Mouse (Mus musculus) forebrain, embryonic 14.5 days (tissue): ENCODE results near the gene Cnbp. TPM values are rescaled to one million over a fixed set of nuclear protein-coding genes. Genes with fewer than 3 reads are reported as not detected.

ENCODE experiments used
- ATAC-seq: fragments of 200-750 bp; cut with Nextera tagmentation; 2 replicates; pipeline ENCODE4 v1.8.0; 2017; ENCODE audit warnings: mild to moderate bottlenecking, moderate library complexity
- DNase-seq: peaks from one replicate; pipeline ENCODE4 v3.0.0-alpha.2; 2015; ENCODE audit warnings: low spot score
- H3K27ac ChIP-seq: fragments of 300-500 bp; sonication (generic); 2 replicates; pipeline ENCODE4 v1.5.1; 2014; ENCODE audit warnings: low read depth, mild to moderate bottlenecking, control low read depth, low read length, moderate library complexity
- H3K27me3 ChIP-seq: fragments of 300-500 bp; sonication (generic); replicated peaks from 2 replicates; pipeline ENCODE4 v1.6.1; 2014; ENCODE audit warnings: low read length, control low read depth, mixed read lengths; ENCODE audit not compliant: control insufficient read depth, insufficient read depth
- H3K36me3 ChIP-seq: fragments of 300-500 bp; sonication (generic); 2 replicates; pipeline ENCODE4 v1.6.1; 2014; ENCODE audit warnings: low read length, control low read depth; ENCODE audit not compliant: control insufficient read depth, insufficient read depth
- H3K4me1 ChIP-seq: fragments of 300-500 bp; sonication (generic); 2 replicates; pipeline ENCODE4 v1.6.1; 2014; ENCODE audit warnings: antibody characterized with exemption, low read length, control low read depth; ENCODE audit not compliant: control insufficient read depth, insufficient read depth
- H3K4me2 ChIP-seq: fragments of 300-500 bp; sonication (generic); 2 replicates; pipeline ENCODE4 v1.6.1; 2014; ENCODE audit warnings: mild to moderate bottlenecking, control low read depth, low read length
- H3K4me3 ChIP-seq: fragments of 300-500 bp; sonication (generic); 2 replicates; pipeline ENCODE4 v1.5.1; 2014; ENCODE audit warnings: low read depth, low read length, control low read depth
- H3K9ac ChIP-seq: fragments of 300-500 bp; sonication (generic); 2 replicates; pipeline ENCODE4 v1.6.1; 2014; ENCODE audit warnings: mild to moderate bottlenecking, low read length, control low read depth, moderate library complexity
- H3K9me3 ChIP-seq: fragments of 300-500 bp; sonication (generic); replicated peaks from 2 replicates; pipeline ENCODE4 v1.6.1; 2016; ENCODE audit warnings: low read length, control low read depth, mixed read lengths; ENCODE audit not compliant: control insufficient read depth
- WGBS: fragments of 180-500 bp; shearing (Covaris S2); extraction: QIAGEN DNeasy Blood & Tissue Kit; methylation state at CpG from one replicate; pipeline ENCODE4 v1.1.7; 2014; 5-methylcytosine and 5-hydroxymethylcytosine counted together
- polyA plus RNA-seq: library from polyadenylated mRNA; unstranded; fragments of >200 nt; fragmentation: Nextera tagmentation; extraction: Ambion mirVana; gene quantifications from 2 replicates; pipeline ENCODE4 v1.2.1, GENCODE M21; 2014

The Cnbp gene
- polyA plus RNA-seq, 1 experiment from 2014 or later, result 808 TPM

DNA sequence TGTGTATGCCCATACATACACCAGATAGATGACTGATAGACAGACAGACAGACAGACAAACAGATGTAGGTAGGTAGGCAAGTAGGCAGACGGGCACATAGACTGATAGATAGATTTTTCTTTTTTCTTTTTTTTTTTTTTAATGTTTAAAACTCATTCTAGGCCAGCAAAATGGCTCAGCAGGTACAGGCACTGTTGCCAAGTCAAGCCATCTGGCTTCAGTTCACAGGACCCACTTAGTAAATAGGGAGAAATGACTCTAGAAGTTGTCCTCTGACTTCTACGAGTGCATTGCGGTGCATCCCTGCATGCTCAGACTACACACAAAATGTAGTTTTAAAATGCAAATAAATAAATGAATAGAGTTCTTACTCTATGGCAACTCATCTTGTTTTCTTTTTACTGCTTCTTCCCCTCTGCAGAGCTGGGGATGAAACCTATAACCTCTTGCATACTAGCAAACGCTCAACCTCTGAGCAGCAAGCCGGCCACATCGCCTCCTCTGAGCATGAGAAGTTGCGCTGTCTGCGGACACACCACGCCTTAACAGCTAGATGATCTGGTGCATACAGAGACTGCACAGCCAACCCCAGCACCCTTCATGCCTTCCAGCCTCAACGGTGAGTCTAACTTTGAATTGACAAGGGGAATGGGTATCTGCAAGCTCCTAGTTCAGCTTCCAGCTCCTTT is 56.9 kb downstream of the Cnbp start:
- ATAC-seq (no peak), DNase-seq (no peak)
- H3K27ac ChIP-seq, result no peak overlapping the region
- H3K9me3 ChIP-seq, result no peaks in the 10 kb centered on the region
- H3K9ac ChIP-seq, result no peak overlapping the region
- peaks cover 20% of the 10 kb centered on the region for H3K36me3 ChIP-seq
- WGBS, result 96% methylated on average over 10 of the region's 10 CpGs
- no peak overlapping the region for H3K4me3 ChIP-seq
- H3K27me3 ChIP-seq, result no peaks in the 10 kb centered on the region
- no peak overlapping the region for H3K4me2 ChIP-seq
- H3K4me1 ChIP-seq, result peaks cover 8% of the 10 kb centered on the region

Other genes starting within 250 kb of the Cnbp start
- gene Aplf, start 178.9 kb downstream of the Cnbp start, polyA plus RNA-seq, result 14.9 and 15.4 TPM in 2 replicates
- gene Efcc1, start 120.2 kb downstream of the Cnbp start, polyA plus RNA-seq, result 0.89 and 2.0 TPM in 2 replicates
- gene Gp9, start 73.0 kb downstream of the Cnbp start, polyA plus RNA-seq, result 0.47 and 0.94 TPM in 2 replicates
- gene Rab43, start 38.9 kb downstream of the Cnbp start, polyA plus RNA-seq, result 3.8 and 4.9 TPM in 2 replicates
- gene Gm45140, start 15.3 kb downstream of the Cnbp start, polyA plus RNA-seq, result 1.2 and 2.4 TPM in 2 replicates
- 34.1 and 37.8 TPM in 2 replicates for gene Isy1, start 12.3 kb downstream of the Cnbp start, polyA plus RNA-seq
- 148 and 158 TPM in 2 replicates for gene Copg1, start 36.7 kb upstream of the Cnbp start, polyA plus RNA-seq
- gene Hmces, start 62.8 kb upstream of the Cnbp start, polyA plus RNA-seq, result 56.0 and 58.2 TPM in 2 replicates
- 20.5 and 27.0 TPM in 2 replicates for gene H1fx, start 130.5 kb upstream of the Cnbp start, polyA plus RNA-seq
- gene Rab7, start 194.2 kb upstream of the Cnbp start, polyA plus RNA-seq, result 342 and 365 TPM in 2 replicates
- gene Rpn1, start 233.4 kb upstream of the Cnbp start, polyA plus RNA-seq, result 279 and 283 TPM in 2 replicates